Mouse (Mus musculus) C2C12 (cell line): ENCODE data around the gene Mpzl1. TPM values are rescaled to one million over a fixed set of nuclear protein-coding genes. Genes with fewer than 3 reads are reported as not detected.

Experiments
- H3K27me3 ChIP-seq: one replicate; pipeline ENCODE4 v1.6.1; 2011; ENCODE audit not compliant: control insufficient read depth, insufficient read depth, insufficient read length
- H3K36me3 ChIP-seq: one replicate; pipeline ENCODE4 v1.6.1; 2011; ENCODE audit not compliant: control insufficient read depth, insufficient read depth
- H3K4me3 ChIP-seq: one replicate; pipeline ENCODE4 v1.5.1; 2011; ENCODE audit warnings: mild to moderate bottlenecking, control low read depth; ENCODE audit not compliant: poor library complexity, insufficient read depth, severe bottlenecking
- H3K79me2 ChIP-seq: one replicate; pipeline ENCODE4 v1.6.1; 2011; ENCODE audit not compliant: control insufficient read depth, insufficient read depth
- H3K79me3 ChIP-seq: one replicate; pipeline ENCODE4 v1.6.1; 2011; ENCODE audit warnings: low read depth, control low read depth
- H3ac ChIP-seq: one replicate; pipeline ENCODE3; 2011; ENCODE audit warnings: low read depth; ENCODE audit not compliant: control insufficient read depth, insufficient read length
- CEBPB ChIP-seq: IDR thresholded peaks from one replicate; pipeline ENCODE4 v1.6.1; 2011; ENCODE audit warnings: low read depth, mild to moderate bottlenecking, control low read depth, moderate library complexity
- CTCF ChIP-seq: IDR thresholded peaks from one replicate; pipeline ENCODE4 v1.5.1; 2011; ENCODE audit not compliant: control insufficient read depth, insufficient read depth, insufficient read length
- FOSL1 ChIP-seq: IDR thresholded peaks from one replicate; pipeline ENCODE4 v1.8.0; 2011; ENCODE audit warnings: mild to moderate bottlenecking, low read length; ENCODE audit not compliant: poor library complexity, insufficient read depth, severe bottlenecking
- MAX ChIP-seq: IDR thresholded peaks from one replicate; pipeline ENCODE4 v1.6.1; 2011; ENCODE audit warnings: mild to moderate bottlenecking, control low read depth
- MYOD1 ChIP-seq: IDR thresholded peaks from one replicate; pipeline ENCODE4 v1.6.1; 2011; ENCODE audit warnings: low read depth; ENCODE audit not compliant: control insufficient read depth, insufficient read length
- MYOG ChIP-seq: IDR thresholded peaks from one replicate; pipeline ENCODE4 v1.6.1; 2011; ENCODE audit not compliant: control insufficient read depth, insufficient read length; ENCODE audit errors: extremely low read depth
- USF1 ChIP-seq: IDR thresholded peaks from one replicate; pipeline ENCODE4 v1.6.1; 2011; ENCODE audit warnings: low read depth, mild to moderate bottlenecking, control low read depth, moderate library complexity
- polyA plus RNA-seq: library from polyadenylated mRNA; unstranded; fragments of >200 nt; fragmentation: generic; extraction: Trizol; gene quantifications from one replicate; pipeline ENCODE4 v1.2.1, GENCODE M21; 2012; ENCODE audit warnings: missing spikeins

Gene Mpzl1
- polyA plus RNA-seq, 1 experiment, result 32.1 TPM

GRCm38 (mm10) chr1:165668904-165669303 is 34.6 kb upstream of the Mpzl1 start:
- Histone ChIP-seq H3K79me3 (no peaks in the 10 kb centered on the region), H3K79me2 (no peaks in the 10 kb centered on the region), H3K27me3 (peaks cover 31% of the 10 kb centered on the region), H3ac (no peak overlapping the region), H3K4me3 (no peak overlapping the region), H3K36me3 (no peaks in the 10 kb centered on the region)
- no peak for TF ChIP-seq CTCF
- TF ChIP-seq FOSL1, result no peak
- TF ChIP-seq MYOG, result no peak
- TF ChIP-seq MAX, result no peak
- TF ChIP-seq MYOD1, result no peak
- TF ChIP-seq CEBPB, result no peak
- no peak for TF ChIP-seq USF1

DNA sequence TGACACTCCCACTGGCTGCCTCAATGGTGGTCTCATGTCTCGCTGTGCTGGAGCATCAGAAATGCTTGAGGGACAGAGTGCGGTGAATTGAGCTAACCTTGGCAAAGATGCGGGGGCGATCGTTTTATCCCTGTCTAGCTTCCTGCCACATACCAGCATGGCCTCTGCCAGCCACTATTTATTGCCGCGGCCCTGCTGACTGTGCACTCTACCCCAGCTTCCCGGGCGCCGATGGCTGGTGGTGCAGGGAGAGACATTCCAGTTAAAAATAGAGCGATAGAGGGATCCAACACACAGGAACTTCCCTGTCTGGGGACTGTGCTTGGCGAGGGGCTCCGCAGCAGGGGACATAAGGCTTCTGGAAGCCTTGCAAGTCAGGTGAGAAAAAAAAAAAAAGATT is 33.0 kb upstream of the Mpzl1 start:
- TF ChIP-seq CTCF (no peak), FOSL1 (no peak), MYOD1 (no peak), USF1 (no peak), CEBPB (no peak), MAX (no peak), MYOG (no peak)
- Histone ChIP-seq H3K4me3 (no peak overlapping the region), H3K36me3 (no peaks in the 10 kb centered on the region), H3K79me2 (no peaks in the 10 kb centered on the region), H3K79me3 (no peaks in the 10 kb centered on the region), H3K27me3 (peaks cover 40% of the 10 kb centered on the region), H3ac (no peak overlapping the region)

- Histone ChIP-seq H3ac (no peak overlapping the region), H3K79me3 (no peaks in the 10 kb centered on the region), H3K4me3 (no peak overlapping the region), H3K79me2 (no peaks in the 10 kb centered on the region), H3K27me3 (peaks cover 41% of the 10 kb centered on the region), H3K36me3 (no peaks in the 10 kb centered on the region)
- TF ChIP-seq CEBPB, result no peak
- TF ChIP-seq CTCF, result no peak
- TF ChIP-seq MAX, result no peak
- no peak for TF ChIP-seq MYOG
- TF ChIP-seq MYOD1, result no peak
- TF ChIP-seq USF1, result no peak
- no peak for TF ChIP-seq FOSL1
These were observed 32.6 kb upstream of the Mpzl1 start for GRCm38 (mm10) chr1:165666944-165667343.

DNA sequence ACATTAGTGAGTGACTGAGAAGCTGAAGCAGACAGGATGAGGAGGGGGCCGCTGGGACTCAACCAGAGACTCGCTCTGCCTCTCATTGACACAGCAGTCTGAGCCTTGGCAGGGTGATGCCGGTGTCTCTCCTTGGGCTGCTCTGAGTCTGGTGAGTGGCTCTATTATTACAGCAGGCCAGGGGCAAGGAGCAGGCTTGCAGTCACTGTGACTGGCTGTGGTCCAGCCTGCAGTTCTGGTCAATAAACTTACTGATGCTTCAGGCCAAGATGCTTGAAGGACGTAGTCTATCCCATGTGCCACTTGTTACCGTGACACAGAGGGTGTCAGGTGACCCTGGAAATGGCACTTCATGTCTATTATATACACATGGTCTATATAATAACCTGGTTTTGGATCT is 31.4 kb upstream of the Mpzl1 start:
- Histone ChIP-seq H3K4me3 (no peak overlapping the region), H3K79me2 (no peaks in the 10 kb centered on the region), H3K79me3 (no peaks in the 10 kb centered on the region), H3ac (no peak overlapping the region), H3K36me3 (no peaks in the 10 kb centered on the region), H3K27me3 (peaks cover 35% of the 10 kb centered on the region)
- no peak for TF ChIP-seq FOSL1
- TF ChIP-seq MYOG, result no peak
- TF ChIP-seq MYOD1, result no peak
- TF ChIP-seq USF1, result no peak
- TF ChIP-seq MAX, result no peak
- no peak for TF ChIP-seq CTCF
- TF ChIP-seq CEBPB, result no peak

GRCm38 (mm10) chr1:165663277-165663676 is 28.9 kb upstream of the Mpzl1 start:
- no peaks in the 10 kb centered on the region for H3K79me2 ChIP-seq
- H3K4me3 ChIP-seq, result no peak overlapping the region
- no peak overlapping the region for H3ac ChIP-seq
- H3K27me3 ChIP-seq, result peaks cover 22% of the 10 kb centered on the region
- no peaks in the 10 kb centered on the region for H3K79me3 ChIP-seq
- TF ChIP-seq USF1 (no peak), MYOD1 (no peak), CTCF (no peak), MYOG (no peak), CEBPB (no peak), MAX (no peak), FOSL1 (no peak)
- no peaks in the 10 kb centered on the region for H3K36me3 ChIP-seq

- H3K79me3 ChIP-seq, result no peaks in the 10 kb centered on the region
- TF ChIP-seq CTCF (no peak), MAX (no peak), MYOD1 (no peak), FOSL1 (no peak), USF1 (no peak), MYOG (no peak), CEBPB (no peak)
- H3K4me3 ChIP-seq, result no peak overlapping the region
- H3ac ChIP-seq, result no peak overlapping the region
- peaks cover 19% of the 10 kb centered on the region for H3K27me3 ChIP-seq
- H3K36me3 ChIP-seq, result no peaks in the 10 kb centered on the region
- H3K79me2 ChIP-seq, result no peaks in the 10 kb centered on the region
These were observed 28.3 kb upstream of the Mpzl1 start for GRCm38 (mm10) chr1:165662426-165663192.
